Mouse (Mus musculus) layer of hippocampus, adult 2 months (tissue): ENCODE results near the gene Il17re. TPM values are rescaled to one million over a fixed set of nuclear protein-coding genes. Genes with fewer than 3 reads are reported as not detected.

ENCODE experiments used
- DNase-seq, 2 experiments: peaks; one replicate each; pipeline ENCODE4 v3.0.0; 2022; ENCODE audit warnings: low spot score in 2 of 2
- H3K27ac ChIP-seq: fragments of 200-600 bp; 2 replicates; pipeline ENCODE4 v1.8.1; 2022
- H3K4me3 ChIP-seq: fragments of 200-600 bp; 2 replicates; pipeline ENCODE4 v1.8.1; 2022; ENCODE audit warnings: mild to moderate bottlenecking
- CTCF ChIP-seq: fragments of 200-600 bp; conservative IDR thresholded peaks from 2 replicates; pipeline ENCODE4 v1.8.1; 2022; ENCODE audit warnings: antibody characterized with exemption, mild to moderate bottlenecking, moderate library complexity
- total RNA-seq, 2 experiments: library from RNA; stranded (reverse); gene quantifications; 2 replicates each; pipeline ENCODE4 v1.2.3; 2021

The Il17re gene
- total RNA-seq, 2 experiments from 2014 or later = 0.22 to 0.46 TPM

DNA sequence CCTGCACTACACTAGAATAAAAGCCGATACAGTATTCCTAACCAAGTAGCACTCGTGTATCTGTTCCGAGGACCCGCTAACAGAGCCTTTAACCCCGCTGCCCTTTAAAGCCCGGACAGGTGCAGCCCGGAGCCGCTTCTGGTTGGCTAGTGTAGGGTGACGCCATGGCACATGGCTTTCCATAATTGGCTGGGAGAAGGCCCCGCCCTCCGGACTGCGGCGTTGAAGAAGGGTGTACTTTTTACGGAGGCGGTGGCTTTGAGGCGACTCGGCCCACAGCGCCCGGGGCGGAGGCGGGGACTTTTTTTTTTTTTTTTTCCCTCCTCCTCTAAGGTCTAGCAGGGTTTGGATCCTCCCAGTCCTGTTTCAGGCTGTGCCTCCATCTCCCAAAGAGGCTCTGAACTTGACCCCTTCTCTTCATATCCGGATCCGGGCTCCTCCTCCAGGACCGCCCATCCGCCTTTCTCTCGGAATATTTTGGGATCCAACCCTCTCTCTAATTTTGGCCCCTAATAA lies 24.9 kb downstream of the Il17re start, which contains the start of gene Creld1:
Gene Creld1 (plus strand): TSS at position 198 of the 516 bp plus-strand sequence.
- Histone ChIP-seq H3K4me3 (peak within 1 kb of the TSS; percentile 75), H3K27ac (peak within 1 kb of the TSS; percentile 98)
- no peak for TF ChIP-seq CTCF
- DNase-seq = peak; percentile 91 to 96

DNA sequence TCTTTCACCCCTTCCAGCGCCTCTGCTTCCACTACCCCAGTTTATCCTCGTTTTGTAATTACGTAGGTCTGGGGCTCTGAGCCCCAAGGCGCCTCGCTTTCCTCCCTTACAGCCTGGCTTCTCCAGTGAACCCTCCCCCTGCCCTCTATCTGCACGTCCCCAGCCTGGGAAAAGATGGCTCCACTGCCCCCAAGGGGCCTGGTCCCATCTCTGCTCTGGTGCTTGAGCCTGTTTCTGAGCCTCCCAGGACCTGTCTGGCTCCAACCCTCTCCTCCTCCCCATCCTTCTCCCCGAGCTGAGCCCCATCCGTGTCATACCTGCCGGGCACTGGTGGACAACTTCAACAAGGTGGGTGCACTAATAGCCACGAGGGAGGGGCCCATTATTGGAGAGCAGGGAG lies 25.4 kb downstream of the Il17re start:
- H3K27ac ChIP-seq = peak overlapping the region; percentile 98
- no peak; the same call in 1 of the 2 replicates for TF ChIP-seq CTCF
- H3K4me3 ChIP-seq = peak overlapping the region; percentile 75
- DNase-seq = no peak

DNA sequence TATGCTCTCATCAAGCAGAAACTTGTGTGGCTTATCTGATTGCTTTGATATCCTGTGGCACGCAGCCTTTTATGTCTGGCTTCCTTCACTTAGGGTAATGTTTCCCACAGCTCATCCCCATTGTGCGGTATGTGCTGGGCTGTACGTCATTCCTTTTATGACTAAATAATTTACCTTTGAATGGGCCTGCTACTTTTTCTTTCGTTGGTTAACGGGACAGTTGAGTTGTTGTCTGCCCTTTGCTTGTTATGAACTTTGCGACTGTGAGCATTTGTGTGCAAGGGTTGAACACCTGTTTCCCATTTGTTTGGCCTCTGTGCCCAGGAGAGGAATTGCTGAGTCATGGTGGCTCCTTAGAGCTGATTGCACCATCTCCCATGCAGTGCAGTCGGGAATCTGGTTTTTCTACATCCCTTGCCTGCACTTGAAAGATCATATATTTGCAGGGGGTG lies 28.9 kb downstream of the Il17re start:
- Histone ChIP-seq H3K4me3 (peak overlapping the region; percentile 2; the same call in 1 of the 2 replicates), H3K27ac (peak overlapping the region; percentile 69)
- DNase-seq = no peak
- no peak for TF ChIP-seq CTCF

DNA sequence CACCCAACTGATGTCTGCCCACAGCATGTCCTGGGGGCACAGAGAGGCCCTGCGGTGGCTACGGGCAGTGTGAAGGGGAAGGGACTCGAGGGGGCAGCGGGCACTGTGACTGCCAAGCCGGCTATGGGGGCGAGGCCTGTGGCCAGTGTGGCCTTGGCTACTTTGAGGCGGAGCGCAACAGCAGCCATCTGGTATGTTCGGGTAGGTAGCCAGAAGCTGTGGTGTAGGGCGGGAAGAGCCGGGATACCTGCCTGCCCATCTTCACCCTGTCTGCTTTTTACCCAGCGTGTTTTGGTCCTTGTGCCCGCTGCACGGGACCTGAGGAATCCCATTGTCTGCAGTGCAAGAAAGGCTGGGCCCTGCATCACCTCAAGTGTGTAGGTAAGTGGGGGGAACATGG lies 31.1 kb downstream of the Il17re start:
- no peak overlapping the region for H3K27ac ChIP-seq
- no peak overlapping the region for H3K4me3 ChIP-seq
- TF ChIP-seq CTCF = no peak
- no peak for DNase-seq

GRCm38 (mm10) chr6:113492101-113492864 lies 34.0 kb downstream of the Il17re start:
- no peak for TF ChIP-seq CTCF
- DNase-seq = peak; percentile 49 to 67
- peak overlapping the region; percentile 84 for H3K27ac ChIP-seq
- H3K4me3 ChIP-seq = no peak overlapping the region

GRCm38 (mm10) chr6:113494258-113494788 lies 36.0 kb downstream of the Il17re start:
- peak; percentile 84 for TF ChIP-seq CTCF
- Histone ChIP-seq H3K27ac (peak overlapping the region; percentile 84), H3K4me3 (peak overlapping the region; percentile 52)
- peak; percentile 56 to 79 for DNase-seq

DNA sequence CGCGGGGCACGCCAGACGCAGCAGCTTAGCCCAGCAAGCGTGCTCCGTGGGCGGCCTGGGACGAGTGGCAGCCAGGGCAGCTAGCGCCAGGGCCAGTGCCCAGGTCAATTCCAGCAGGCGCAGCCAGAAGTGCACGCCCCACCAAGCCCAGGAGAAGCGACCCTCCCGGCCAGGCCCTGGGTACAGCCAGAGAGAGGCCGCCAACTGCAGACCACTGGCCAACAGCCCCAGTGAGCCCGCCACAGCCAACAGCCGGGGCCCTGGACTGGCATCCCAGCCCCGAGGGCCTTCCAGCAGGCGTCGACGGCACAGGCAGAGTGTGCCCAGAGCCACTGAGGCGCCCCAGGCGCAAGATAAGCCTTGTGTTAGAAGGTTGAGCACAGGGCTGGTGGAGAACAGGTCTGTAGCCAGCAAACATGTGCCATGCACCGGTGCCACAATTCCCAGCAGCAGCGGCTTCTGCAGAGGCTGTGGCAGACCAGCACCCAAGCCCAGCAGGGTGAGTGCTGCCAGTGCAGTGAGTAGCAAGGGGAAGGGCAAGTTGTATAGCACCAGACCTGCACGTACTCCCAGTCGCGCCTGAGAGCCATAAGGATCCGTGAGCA lies 36.9 kb downstream of the Il17re start:
- no peak for DNase-seq
- no peak for TF ChIP-seq CTCF

DNA sequence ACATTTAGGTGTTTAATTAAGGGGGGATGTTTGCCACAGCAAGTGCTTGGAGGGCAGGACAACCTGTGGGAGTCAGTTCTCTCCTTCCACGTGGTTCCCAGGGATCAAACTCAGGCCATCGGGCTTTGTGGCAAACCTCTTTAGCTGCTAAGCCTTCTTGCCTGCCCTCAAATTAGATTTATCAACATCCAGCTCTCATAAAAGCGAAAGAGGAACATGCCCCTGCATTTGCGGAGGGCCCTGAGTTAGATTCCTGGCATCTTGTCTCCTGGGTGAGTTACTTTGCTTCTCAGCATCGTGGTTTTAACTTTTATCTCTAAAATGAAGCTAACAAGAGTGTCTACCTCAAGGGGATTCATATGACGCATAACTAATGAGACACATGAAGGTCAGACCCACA lies 41.1 kb downstream of the Il17re start:
- Histone ChIP-seq H3K27ac (no peak overlapping the region), H3K4me3 (no peak overlapping the region; the same call in 1 of the 2 replicates)
- DNase-seq = no peak
- TF ChIP-seq CTCF = no peak

More for the DNA sequence above, 36.9 kb downstream of the Il17re start:
- Histone ChIP-seq H3K27ac (peak overlapping the region; percentile 84), H3K4me3 (peak overlapping the region; percentile 52)

GRCm38 (mm10) chr6:113501388-113502084 lies 43.3 kb downstream of the Il17re start, which contains the start of gene Prrt3:
TSS of gene Prrt3 (minus strand) at chr6:113501931.
- H3K4me3 ChIP-seq = peak within 1 kb of the TSS; percentile 78
- no peak for TF ChIP-seq CTCF
- H3K27ac ChIP-seq = peak within 1 kb of the TSS; percentile 94
- peak; percentile 65 to 71 for DNase-seq

GRCm38 (mm10) chr6:113502801-113503200 lies 44.5 kb downstream of the Il17re start:
- no peak for TF ChIP-seq CTCF
- Histone ChIP-seq H3K4me3 (no peak overlapping the region), H3K27ac (no peak overlapping the region)
- DNase-seq = no peak

DNA sequence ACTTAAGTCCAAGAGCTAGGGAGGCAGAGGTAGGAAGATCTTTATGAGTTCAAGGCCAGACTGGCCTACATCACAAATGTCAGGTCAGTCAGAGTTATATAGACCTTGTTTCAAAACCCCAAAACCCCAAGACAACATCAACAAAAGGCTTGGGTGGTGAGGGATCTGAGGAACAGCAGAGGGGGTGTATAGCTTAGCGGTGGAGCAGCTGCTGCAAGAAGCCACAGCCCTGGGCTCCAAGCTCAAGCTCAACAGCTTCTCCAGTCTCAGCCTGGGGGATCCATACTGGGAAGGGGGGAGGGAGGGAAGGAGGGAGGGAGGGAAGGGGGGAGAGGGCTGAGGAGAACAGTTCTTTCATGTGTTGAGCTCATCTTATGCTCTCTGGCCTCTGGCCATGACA lies 47.4 kb downstream of the Il17re start:
- H3K27ac ChIP-seq = no peak overlapping the region
- no peak for DNase-seq
- H3K4me3 ChIP-seq = no peak overlapping the region
- no peak for TF ChIP-seq CTCF

DNA sequence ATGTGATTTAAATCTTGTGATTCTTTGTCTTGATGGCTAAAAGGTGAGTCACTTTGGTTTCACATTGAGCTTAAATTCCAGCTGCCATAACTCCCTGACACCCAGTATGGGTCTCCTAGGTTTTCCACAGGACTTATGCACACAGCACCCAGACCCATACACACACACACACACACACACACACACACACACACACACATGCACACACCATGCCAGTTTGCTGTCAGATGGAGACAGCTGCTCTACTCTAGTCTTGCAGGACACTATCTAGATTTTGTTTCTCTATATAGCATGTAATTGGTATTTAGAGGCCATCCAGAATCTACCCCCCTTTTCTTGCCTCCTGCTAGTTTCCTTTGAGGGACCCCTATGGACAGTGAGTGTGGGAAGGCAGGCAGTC lies 48.8 kb downstream of the Il17re start:
- TF ChIP-seq CTCF = no peak
- Histone ChIP-seq H3K27ac (no peak overlapping the region), H3K4me3 (no peak overlapping the region)
- no peak for DNase-seq
